Mouse (Mus musculus) bone marrow macrophage, adult 2 months (primary cell): ENCODE results near the gene Slc25a48.

Experiments
- CTCF ChIP-seq: IDR thresholded peaks from 2 replicates; pipeline ENCODE4 v1.5.1; 2012; ENCODE audit warnings: low read depth, mild to moderate bottlenecking, low read length, moderate library complexity
- POLR2A ChIP-seq: IDR thresholded peaks from 2 replicates; pipeline ENCODE4 v1.6.1; 2012; ENCODE audit warnings: mild to moderate bottlenecking, low read depth, low read length, borderline replicate concordance

DNA sequence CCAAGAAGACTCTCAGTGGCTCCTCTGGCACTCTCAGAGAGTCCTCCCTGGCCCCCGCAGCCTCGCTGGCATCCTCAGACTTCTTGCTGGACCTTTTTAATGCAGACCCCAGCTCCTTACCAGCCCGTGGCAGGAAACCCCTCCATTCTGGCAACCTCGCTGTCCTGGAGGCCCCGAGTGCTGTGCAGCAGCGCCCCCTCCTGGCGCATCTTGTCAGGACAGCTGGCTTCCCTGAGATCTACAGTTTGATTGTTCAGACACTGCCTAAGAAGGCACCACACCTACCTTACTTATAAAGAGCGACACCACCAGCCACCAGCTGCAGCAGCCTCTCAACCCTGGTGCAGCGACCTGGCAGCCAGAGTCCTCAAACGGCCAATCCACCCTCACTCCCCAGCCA, 4.7 kb upstream of the Slc25a48 start:
- no peak for TF ChIP-seq POLR2A
- peak; percentile 81; the same call in 1 of the 2 replicates for TF ChIP-seq CTCF
